Mouse (Mus musculus) embryonic facial prominence, embryonic 12.5 days (tissue): ENCODE data around the gene Ankrd40. TPM values are rescaled to one million over a fixed set of nuclear protein-coding genes. Genes with fewer than 3 reads are reported as not detected.

Experiments used
- ATAC-seq: fragments of 200-750 bp; cut with Nextera tagmentation; 2 replicates; pipeline ENCODE4 v1.8.0; 2017; ENCODE audit not compliant: insufficient number of reproducible peaks, insufficient read depth, low FRiP score, low TSS enrichment
- H3K27ac ChIP-seq: fragments of 300-500 bp; sonication (generic); 2 replicates; pipeline ENCODE4 v1.5.1; 2016; ENCODE audit warnings: mild to moderate bottlenecking
- H3K27me3 ChIP-seq: fragments of 300-500 bp; sonication (generic); 2 replicates; pipeline ENCODE4 v1.6.1; 2016; ENCODE audit warnings: mild to moderate bottlenecking, moderate library complexity
- H3K36me3 ChIP-seq: fragments of 300-500 bp; sonication (generic); 2 replicates; pipeline ENCODE4 v1.6.1; 2016; ENCODE audit warnings: mild to moderate bottlenecking
- H3K4me1 ChIP-seq: fragments of 300-500 bp; sonication (generic); 2 replicates; pipeline ENCODE4 v1.6.1; 2016
- H3K4me2 ChIP-seq: fragments of 300-500 bp; sonication (generic); replicated peaks from 2 replicates; pipeline ENCODE4 v1.6.1; 2016; ENCODE audit warnings: mild to moderate bottlenecking, moderate library complexity
- H3K4me3 ChIP-seq: fragments of 300-500 bp; sonication (generic); 2 replicates; pipeline ENCODE4 v1.5.1; 2016; ENCODE audit warnings: mild to moderate bottlenecking
- H3K9ac ChIP-seq: fragments of 300-500 bp; sonication (generic); 2 replicates; pipeline ENCODE4 v1.6.1; 2016; ENCODE audit warnings: mild to moderate bottlenecking, moderate library complexity
- H3K9me3 ChIP-seq: fragments of 300-500 bp; sonication (generic); 2 replicates; pipeline ENCODE4 v1.6.1; 2016; ENCODE audit warnings: mild to moderate bottlenecking, moderate library complexity
- WGBS: fragments of 180-500 bp; shearing (Covaris S2); methylation state at CpG from one replicate; pipeline ENCODE4 v1.1.7; 2016; 5-methylcytosine and 5-hydroxymethylcytosine counted together
- polyA plus RNA-seq: library from polyadenylated mRNA; unstranded; fragments of >200 nt; fragmentation: Nextera tagmentation; extraction: Ambion mirVana; gene quantifications from 2 replicates; pipeline ENCODE4 v1.2.1, GENCODE M21; 2016

The Ankrd40 gene
- polyA plus RNA-seq, 1 experiment from 2014 or later: 25.5 TPM

DNA sequence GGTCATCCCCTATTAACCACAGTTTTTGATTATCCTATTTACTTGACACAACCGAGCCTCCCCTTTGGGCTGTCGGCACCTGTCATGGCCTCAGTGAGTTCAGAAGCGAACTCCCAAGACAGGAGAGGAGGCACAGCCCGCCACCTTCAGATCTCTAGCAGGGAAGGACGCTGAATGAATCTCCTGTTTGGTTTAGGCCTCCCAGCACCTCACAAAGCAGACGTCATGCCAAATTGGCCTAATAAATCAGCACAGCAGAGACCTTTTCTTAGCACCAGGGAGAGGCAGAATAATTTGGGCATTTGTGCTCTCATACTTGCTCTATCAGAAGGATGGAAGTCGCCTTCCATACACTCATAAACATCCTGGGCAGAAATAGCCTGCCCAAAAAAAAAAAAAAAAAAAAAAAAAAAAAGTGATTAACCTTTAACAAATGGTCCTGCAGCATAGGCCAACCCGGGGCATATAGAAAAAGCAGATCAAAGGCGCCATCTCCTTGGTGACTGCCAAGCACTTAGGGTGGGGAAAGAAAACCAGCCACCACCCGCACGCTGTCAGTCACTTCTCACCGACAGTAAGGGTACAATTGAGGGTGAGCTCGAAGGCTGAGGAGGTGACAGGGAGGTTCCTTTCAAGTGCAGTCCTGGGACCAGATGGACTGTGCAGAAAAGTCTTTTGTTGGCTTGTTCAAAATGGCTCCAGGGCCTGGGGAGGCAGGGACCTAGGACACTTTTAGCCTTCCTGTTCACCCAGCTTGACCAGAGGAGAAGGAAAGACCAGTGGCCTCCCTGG, 14.5 kb downstream of the Ankrd40 start:
- no peak overlapping the region for H3K9ac ChIP-seq

DNA sequence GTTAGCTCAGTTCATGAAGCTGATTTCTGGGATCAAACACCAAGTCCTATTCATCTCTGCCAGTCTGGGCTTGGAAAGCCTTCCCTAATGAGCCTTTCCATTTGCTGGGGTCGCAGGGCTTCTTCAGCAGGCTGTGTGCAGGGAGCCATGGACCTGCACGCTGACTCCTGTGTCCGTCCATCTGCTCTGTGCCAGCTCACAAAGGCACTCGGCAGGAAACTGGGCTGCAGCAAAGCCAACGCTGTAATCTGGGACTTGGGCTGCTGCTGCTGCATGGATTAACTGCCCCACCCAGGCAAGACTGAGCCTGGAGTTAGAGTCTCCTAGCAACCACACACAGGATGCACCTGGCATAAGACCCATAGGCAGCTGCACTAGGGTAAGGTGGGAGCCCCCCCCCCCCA, 16.2 kb downstream of the Ankrd40 start:
- H3K9me3 ChIP-seq: no peaks in the 10 kb centered on the region
- H3K4me1 ChIP-seq: peaks cover 8% of the 10 kb centered on the region
- no peak overlapping the region for H3K4me2 ChIP-seq
- no peak overlapping the region for H3K27ac ChIP-seq
- no peak overlapping the region for H3K9ac ChIP-seq
- peaks cover 14% of the 10 kb centered on the region for H3K36me3 ChIP-seq
- no peaks in the 10 kb centered on the region for H3K27me3 ChIP-seq
- no peak for ATAC-seq
- no peak overlapping the region for H3K4me3 ChIP-seq
- 40% methylated on average over 5 of the region's 5 CpGs for WGBS

More for the DNA sequence above, 14.5 kb downstream of the Ankrd40 start:
- no peak overlapping the region for H3K4me2 ChIP-seq
- no peak overlapping the region for H3K27ac ChIP-seq
- WGBS: 57% methylated on average over 13 of the region's 13 CpGs
- H3K27me3 ChIP-seq: no peaks in the 10 kb centered on the region
- H3K4me3 ChIP-seq: no peak overlapping the region
- no peaks in the 10 kb centered on the region for H3K9me3 ChIP-seq
- H3K4me1 ChIP-seq: peaks cover 8% of the 10 kb centered on the region
- ATAC-seq: no peak
- H3K36me3 ChIP-seq: peaks cover 27% of the 10 kb centered on the region

DNA sequence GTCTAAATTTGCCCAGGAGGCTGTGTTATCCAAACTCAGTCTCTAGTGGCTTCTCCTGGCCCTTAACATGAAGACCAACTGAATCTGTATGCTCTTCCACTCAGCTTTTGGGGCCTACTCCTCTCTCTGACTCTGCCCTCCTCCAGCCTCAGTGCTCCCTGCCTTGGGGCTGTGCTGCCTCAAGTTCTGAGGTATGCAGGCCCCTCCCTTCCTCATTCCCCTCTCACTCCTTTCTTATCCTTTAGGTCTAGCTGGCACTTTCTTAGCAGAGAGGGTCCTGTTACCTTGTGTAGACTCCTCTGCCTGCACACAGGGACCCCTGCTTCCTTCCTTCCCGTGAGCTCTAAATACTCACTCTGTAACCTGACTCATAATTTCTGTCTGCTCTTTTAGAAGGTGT, 16.7 kb downstream of the Ankrd40 start:
- Histone ChIP-seq H3K36me3 (peaks cover 9% of the 10 kb centered on the region), H3K27ac (peak overlapping the region; percentile 31; the same call in 1 of the 2 replicates), H3K4me1 (peaks cover 8% of the 10 kb centered on the region), H3K4me3 (no peak overlapping the region), H3K9ac (no peak overlapping the region), H3K4me2 (no peak overlapping the region), H3K9me3 (no peaks in the 10 kb centered on the region), H3K27me3 (no peaks in the 10 kb centered on the region)
- ATAC-seq: no peak
- WGBS: 13% methylated on average over 1 of the region's 1 CpGs

DNA sequence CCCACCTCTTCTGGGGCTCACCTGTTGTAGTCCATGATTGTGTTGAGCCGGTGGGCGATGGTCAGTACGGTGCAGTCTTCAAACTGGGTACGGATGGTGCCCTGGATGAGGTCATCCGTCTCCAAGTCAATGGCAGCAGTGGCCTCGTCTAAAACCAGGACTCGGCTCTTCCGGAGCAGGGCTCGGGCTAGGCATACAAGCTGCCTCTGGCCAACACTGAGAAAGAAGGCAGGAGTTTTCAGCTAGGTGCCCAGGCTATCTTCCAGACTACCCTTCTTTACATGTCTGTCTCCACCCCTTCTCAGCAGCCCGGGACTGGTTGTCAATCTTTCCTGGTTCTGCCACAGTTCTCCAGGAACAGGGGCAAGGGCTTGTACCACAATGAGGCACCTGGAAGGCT, 18.1 kb downstream of the Ankrd40 start:
- Histone ChIP-seq H3K4me1 (peaks cover 8% of the 10 kb centered on the region), H3K4me2 (no peak overlapping the region), H3K9me3 (no peaks in the 10 kb centered on the region), H3K27ac (no peak overlapping the region), H3K9ac (no peak overlapping the region), H3K36me3 (peaks cover under 1% of the 10 kb centered on the region; the same call in 1 of the 2 replicates), H3K4me3 (no peak overlapping the region), H3K27me3 (no peaks in the 10 kb centered on the region)
- 88% methylated on average over 10 of the region's 10 CpGs for WGBS
- ATAC-seq: no peak

DNA sequence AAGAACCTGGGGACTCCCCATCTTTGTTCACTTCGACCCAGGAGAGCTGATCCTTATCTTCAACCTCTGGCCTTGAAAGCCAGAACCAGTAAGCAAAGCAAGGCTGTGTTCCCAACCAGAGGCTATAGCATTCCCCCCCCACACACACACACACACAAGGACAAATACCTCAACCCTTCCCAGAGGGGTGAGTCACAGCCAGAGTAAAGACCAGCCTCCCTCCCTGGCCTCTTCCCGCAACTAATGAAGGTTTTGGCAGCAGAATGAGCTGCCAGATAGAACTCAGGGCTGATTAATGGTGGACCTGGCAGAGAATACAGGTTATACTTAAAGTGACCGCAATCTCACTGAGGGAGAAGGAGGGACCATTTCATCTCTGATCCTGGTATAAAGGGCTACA, 18.8 kb downstream of the Ankrd40 start:
- no peaks in the 10 kb centered on the region for H3K9me3 ChIP-seq
- H3K27me3 ChIP-seq: no peaks in the 10 kb centered on the region
- no peak for ATAC-seq
- H3K9ac ChIP-seq: no peak overlapping the region
- no peak overlapping the region for H3K4me2 ChIP-seq
- WGBS: 70% methylated on average over 3 of the region's 3 CpGs
- H3K4me3 ChIP-seq: no peak overlapping the region
- H3K4me1 ChIP-seq: peaks cover 8% of the 10 kb centered on the region
- no peak overlapping the region for H3K27ac ChIP-seq
- no peaks in the 10 kb centered on the region for H3K36me3 ChIP-seq

DNA sequence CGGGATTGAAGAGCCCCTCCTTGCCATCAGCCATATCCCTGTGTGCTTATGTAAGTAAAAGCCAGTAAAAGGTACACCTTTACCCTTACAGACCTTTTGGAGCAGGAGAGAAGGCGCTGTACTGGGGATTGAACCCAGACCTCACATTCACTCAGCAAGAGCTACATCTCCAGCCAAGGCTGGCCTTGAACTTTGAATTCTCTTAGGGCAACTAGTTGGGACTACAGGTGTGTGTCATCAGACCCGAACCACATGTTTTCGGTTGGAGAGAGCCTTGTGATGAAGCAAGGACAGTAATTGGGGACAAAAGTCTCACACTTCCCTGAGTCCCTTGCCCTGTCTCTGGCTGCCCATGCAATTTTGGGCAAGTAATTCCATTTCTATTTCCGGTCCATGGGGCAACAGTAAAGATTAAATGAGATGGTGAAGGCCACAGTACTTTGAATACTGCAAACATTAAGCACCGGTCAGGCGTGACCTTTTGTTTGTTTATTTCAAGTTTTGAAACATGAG, 19.3 kb downstream of the Ankrd40 start:
- H3K4me3 ChIP-seq: no peak overlapping the region
- no peaks in the 10 kb centered on the region for H3K27me3 ChIP-seq
- no peak overlapping the region for H3K27ac ChIP-seq
- no peaks in the 10 kb centered on the region for H3K9me3 ChIP-seq
- WGBS: 83% methylated on average over 7 of the region's 7 CpGs
- no peaks in the 10 kb centered on the region for H3K36me3 ChIP-seq
- no peak overlapping the region for H3K9ac ChIP-seq
- ATAC-seq: no peak
- H3K4me2 ChIP-seq: no peak overlapping the region
- peaks cover 8% of the 10 kb centered on the region for H3K4me1 ChIP-seq

DNA sequence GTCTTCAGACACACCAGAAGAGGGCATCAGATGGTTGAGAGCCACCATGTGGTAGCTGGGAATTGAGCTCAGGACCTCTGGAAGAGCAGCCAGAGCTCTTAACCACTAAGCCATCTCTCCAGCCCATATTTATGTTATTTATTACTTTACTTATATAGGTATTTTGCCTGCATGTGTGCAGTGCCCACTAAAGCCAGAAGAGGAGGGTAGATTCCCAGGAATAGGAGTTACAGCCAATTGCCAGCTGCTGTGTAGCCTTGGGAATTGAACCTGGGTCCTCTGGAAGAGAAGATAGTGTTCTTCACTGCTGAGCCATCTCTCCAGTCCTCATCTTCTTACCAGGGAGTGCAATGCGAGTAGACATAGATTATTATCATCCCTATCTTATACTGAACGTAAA, 22.0 kb downstream of the Ankrd40 start:
- Histone ChIP-seq H3K9ac (no peak overlapping the region), H3K27ac (no peak overlapping the region), H3K4me3 (no peak overlapping the region), H3K36me3 (no peaks in the 10 kb centered on the region), H3K27me3 (no peaks in the 10 kb centered on the region), H3K4me2 (no peak overlapping the region), H3K9me3 (no peaks in the 10 kb centered on the region), H3K4me1 (no peaks in the 10 kb centered on the region)
- no peak for ATAC-seq
- 74% methylated on average over 2 of the region's 2 CpGs for WGBS

DNA sequence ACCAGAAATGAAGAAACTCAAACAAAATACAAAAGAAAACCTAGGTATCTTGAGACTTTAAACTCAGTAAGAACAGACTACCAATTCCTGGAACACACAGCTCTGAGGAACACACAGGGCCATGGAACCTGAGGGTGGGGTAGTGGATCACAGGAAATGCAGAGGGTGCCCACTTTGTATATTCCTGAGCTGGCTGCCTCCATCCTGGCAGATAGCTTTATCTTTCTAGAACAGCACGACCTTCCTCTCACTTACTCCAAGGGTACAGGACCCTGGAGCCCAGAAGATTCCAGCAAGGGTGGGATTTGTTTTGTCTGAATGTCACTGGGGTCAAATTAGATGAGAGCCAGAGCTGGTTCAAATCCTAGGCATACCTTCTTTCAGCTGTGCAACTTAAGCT, 22.5 kb downstream of the Ankrd40 start:
- Histone ChIP-seq H3K9ac (no peak overlapping the region), H3K4me3 (no peak overlapping the region), H3K27ac (no peak overlapping the region), H3K27me3 (no peaks in the 10 kb centered on the region), H3K4me1 (no peaks in the 10 kb centered on the region), H3K36me3 (no peaks in the 10 kb centered on the region), H3K4me2 (no peak overlapping the region), H3K9me3 (no peaks in the 10 kb centered on the region)
- WGBS: 91% methylated on average over 1 of the region's 1 CpGs
- no peak for ATAC-seq

DNA sequence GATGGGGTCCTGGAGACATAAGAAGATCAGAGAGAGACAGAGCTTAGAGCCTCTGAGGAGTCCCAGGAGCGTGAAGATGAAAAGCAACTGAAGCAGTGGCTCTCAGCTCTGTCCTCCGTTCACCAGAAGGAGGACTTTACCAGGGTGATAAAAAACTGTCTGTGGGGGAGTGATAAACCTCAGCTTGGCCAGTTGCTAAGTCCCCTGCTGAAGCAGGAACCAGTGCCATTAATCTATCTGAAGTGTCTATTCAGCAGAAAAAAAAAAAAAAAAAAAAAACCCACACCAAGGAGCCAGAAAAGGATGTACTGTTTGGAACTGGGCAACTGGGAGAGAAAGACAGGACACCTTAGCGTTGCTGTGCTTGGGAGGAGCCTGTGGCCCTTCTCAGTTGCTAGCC, 23.3 kb downstream of the Ankrd40 start:
- no peak overlapping the region for H3K4me2 ChIP-seq
- no peak overlapping the region for H3K9ac ChIP-seq
- H3K9me3 ChIP-seq: no peaks in the 10 kb centered on the region
- WGBS: 35% methylated on average over 3 of the region's 3 CpGs
- H3K4me1 ChIP-seq: no peaks in the 10 kb centered on the region
- H3K4me3 ChIP-seq: no peak overlapping the region
- no peak for ATAC-seq
- H3K27ac ChIP-seq: no peak overlapping the region
- no peaks in the 10 kb centered on the region for H3K27me3 ChIP-seq
- H3K36me3 ChIP-seq: no peaks in the 10 kb centered on the region

DNA sequence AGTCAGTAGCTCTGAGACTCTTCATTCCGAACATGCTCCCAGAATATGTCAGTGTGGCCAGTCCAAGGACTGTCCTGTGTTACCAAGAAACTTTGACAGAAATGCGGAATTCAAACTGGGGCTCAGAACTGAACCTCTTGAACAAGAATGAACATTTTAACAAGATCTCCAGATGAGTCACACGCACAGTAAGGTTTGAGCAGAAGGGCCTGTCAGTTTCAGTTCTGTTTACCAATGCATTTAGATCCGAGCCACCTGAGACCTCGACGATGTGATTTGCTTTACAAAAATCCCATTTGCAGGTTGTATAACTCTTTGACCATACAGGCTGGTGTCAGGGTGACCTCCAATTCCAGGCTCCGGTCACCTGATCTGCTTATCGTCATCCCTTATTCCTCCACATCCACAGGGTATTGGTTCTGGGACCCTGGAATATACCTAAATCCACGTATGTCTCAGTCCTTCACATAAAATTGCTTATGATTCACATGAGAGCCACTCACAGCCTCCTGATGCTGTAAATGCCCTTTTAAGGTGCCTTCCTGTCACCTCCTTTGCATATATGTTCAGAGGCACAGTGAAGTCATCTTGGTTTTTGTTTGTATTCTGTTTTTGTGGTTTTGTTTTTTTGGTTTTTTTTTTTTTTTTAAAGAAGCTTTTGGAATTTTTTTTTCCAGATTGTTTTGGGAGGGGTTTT, 27.9 kb downstream of the Ankrd40 start:
- WGBS: 85% methylated on average over 9 of the region's 9 CpGs
- Histone ChIP-seq H3K36me3 (no peaks in the 10 kb centered on the region), H3K4me2 (no peak overlapping the region), H3K4me1 (no peaks in the 10 kb centered on the region), H3K4me3 (no peak overlapping the region), H3K9me3 (no peaks in the 10 kb centered on the region), H3K27me3 (no peaks in the 10 kb centered on the region), H3K27ac (no peak overlapping the region), H3K9ac (no peak overlapping the region)
- no peak for ATAC-seq

DNA sequence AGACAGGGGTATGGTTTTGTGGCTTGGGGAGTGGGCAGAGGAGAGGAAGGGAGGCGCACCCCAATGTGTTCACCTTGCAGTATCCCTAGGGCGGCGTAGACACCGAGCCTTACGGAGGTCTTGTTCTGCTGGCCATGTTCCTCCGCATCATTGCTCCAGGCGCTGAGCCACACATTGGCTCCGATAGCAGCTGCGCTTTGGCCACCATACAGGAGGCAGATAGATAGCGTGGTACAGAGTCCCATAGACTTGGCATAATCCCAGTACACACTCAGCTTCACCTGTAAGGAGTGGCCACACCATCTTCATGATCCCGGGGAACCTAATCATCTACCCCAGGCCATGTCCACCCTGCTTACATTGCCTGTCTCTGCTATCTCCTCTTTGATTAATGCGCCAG, 31.4 kb downstream of the Ankrd40 start:
- H3K27me3 ChIP-seq: no peaks in the 10 kb centered on the region
- 96% methylated on average over 12 of the region's 12 CpGs for WGBS
- no peak for ATAC-seq

More for the DNA sequence above, 31.4 kb downstream of the Ankrd40 start:
- Histone ChIP-seq H3K9ac (no peak overlapping the region), H3K4me2 (no peak overlapping the region), H3K4me3 (no peak overlapping the region), H3K27ac (no peak overlapping the region), H3K36me3 (no peaks in the 10 kb centered on the region), H3K9me3 (no peaks in the 10 kb centered on the region), H3K4me1 (no peaks in the 10 kb centered on the region)
